Mouse (Mus musculus): ENCODE results near the gene Gm960. TPM values are rescaled to one million over a fixed set of nuclear protein-coding genes. Genes with fewer than 3 reads are reported as not detected.

Gene Gm960
- total RNA-seq, 2 experiments from 2014 or later: not detected

DNA sequence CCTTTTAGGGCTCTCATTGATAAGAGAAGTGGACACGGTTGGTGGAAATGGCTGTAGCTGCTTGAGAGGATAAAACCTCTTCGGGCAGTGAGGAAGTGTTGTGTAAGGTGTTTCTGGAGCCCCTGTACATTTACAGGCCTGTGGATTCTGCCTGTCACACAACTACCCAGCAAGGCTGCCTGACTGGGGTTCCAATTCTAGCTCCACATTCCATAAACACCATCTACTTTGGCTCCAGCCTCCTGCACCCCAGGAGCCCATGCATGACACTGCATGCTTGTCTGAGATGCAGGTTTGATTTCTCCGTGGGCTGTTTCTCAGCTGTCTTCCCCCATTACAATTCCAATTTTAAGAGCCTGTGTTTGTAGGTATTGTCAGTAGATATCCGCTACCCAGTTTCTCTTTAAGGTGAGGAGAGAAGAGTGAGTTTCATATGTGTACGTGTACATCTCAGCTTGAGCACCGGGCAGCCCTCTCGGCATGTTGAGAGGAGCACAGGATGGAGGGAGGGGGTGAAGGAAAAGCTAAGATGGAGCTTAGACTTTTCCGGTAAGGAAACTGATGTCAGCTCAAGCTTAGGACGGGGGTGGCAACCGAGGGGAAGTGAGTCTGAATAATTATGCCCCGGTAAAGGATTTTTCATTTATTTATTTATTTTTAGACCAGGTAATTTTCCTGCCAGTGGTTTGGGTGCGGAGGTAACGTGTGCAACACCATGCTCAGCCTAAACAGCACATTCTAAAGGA lies 14.5 kb upstream of the Gm960 start:
- no peak; the same call in 1 of the 2 replicates for ATAC-seq (replicated peaks; ENCODE audit: poor library complexity, severe bottlenecking)

DNA sequence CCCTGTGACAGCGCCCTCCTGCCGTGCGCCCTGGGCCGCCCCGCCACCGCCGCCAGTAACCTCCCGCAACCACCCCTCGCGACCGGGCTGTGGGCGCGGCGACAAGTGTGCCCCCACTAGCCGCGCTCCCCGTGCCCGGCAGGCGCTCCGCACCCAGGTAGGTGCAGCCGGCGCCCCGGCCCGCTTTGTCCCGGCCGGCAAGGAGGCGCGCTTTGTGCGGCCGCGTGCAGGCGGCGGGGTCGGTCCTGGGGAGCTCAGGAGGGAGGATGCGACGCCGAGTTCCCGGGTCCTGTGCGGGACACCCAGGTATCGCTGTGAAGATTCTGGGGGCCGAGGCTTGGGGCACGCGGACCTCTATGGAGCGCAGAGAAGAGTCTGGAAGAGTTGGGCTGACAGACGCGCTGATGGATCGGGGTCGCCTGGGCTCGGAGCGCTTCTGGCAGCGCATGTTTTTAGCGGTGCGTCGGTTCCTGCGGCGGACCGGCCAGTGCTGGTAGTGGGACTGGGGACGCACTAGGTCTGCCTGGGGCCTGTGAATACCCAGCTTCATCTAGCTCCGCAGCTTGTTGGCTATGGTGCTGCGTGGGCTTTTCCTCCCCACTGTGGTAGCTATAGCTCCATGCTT lies 13.8 kb upstream of the Gm960 start:
- ATAC-seq (replicated peaks; ENCODE audit: poor library complexity, severe bottlenecking): no peak; the same call in none of the 2 replicates

DNA sequence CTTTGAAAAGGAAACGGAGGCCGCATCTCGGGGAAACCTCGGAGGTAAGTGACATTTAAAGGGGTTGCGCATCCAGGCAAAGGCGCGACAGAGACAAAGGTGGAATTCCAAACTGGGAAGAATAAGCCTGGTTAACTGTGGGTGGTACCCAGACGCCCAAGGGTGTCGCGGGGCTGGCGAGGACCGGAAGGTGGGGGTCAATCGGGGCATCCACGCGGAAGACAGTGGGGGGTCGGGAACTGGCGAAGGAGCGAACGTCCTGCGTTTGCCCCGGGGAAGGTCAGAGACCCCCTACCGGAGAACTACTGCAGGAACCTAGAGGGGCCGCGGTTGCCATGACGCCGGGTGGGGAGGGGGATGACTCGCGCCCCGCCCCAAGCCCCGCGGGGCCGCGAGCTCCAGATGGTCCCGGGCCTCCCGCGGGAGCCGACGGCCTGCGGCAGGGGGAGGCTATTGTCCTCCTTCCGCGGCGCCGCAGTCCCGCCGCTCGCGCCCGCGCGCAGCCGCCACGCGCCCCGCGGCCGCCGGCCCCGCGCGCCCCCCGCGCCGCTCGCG lies 13.2 kb upstream of the Gm960 start:
- ATAC-seq (replicated peaks; ENCODE audit: poor library complexity, severe bottlenecking): no peak

- ATAC-seq (replicated peaks; ENCODE audit: poor library complexity, severe bottlenecking): no peak
These were observed 12.7 kb upstream of the Gm960 start, which contains the start of gene Sptbn2 for GRCm38 (mm10) chr19:4711098-4711600. TSS of gene Sptbn2 (plus strand) at chr19:4711167.

DNA sequence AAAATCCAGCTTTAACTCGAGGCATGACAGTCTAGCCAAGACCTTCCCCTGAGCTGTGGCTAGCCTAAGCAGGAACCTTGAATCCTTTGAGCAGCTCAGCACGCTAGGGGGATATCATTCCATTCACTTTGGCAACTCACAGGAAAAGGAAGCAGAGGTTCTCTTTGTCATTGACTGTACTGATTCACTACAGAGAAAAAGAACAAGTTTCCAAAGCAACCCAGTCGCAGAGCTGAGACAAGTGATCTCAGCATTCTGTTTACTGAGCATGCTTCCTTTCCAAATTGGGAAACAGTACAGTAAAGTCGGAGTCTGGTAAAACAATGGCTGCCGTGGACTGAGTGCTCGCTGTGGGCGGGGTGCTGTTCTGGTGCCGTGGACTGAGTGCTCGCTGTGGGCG lies 10.3 kb upstream of the Gm960 start:
- ATAC-seq (replicated peaks; ENCODE audit: poor library complexity, severe bottlenecking): no peak

- peak; percentile 86 for ATAC-seq (replicated peaks; ENCODE audit: poor library complexity, severe bottlenecking)
These were observed 2.8 kb upstream of the Gm960 start for GRCm38 (mm10) chr19:4701221-4701620.

DNA sequence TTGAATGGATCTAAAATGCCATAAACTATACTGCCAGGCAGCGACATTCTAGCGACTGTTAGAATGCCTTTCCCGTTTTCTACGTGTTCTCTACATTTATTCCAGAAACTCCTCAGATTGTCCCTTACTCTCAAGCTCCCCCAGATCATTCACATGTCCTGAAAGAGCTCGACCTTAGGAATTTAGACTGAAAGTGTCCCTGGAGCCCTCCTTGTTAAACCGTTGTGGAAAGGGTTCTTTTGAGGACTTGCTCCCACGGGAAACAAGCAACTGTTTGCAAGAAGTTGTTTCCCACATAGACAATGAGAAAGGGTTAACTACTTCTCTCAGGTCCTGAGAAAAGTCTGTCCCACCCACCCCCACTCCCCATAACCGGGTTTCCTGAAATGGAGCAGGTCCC lies 2.2 kb upstream of the Gm960 start:
- no peak for ATAC-seq (replicated peaks; ENCODE audit: poor library complexity, severe bottlenecking)

- ATAC-seq (replicated peaks; ENCODE audit: poor library complexity, severe bottlenecking): no peak
These were observed 1.4 kb upstream of the Gm960 start for GRCm38 (mm10) chr19:4699821-4700220.

GRCm38 (mm10) chr19:4698856-4699255 lies 388 bp upstream of the Gm960 start:
- no peak for ATAC-seq (replicated peaks; ENCODE audit: poor library complexity, severe bottlenecking)

DNA sequence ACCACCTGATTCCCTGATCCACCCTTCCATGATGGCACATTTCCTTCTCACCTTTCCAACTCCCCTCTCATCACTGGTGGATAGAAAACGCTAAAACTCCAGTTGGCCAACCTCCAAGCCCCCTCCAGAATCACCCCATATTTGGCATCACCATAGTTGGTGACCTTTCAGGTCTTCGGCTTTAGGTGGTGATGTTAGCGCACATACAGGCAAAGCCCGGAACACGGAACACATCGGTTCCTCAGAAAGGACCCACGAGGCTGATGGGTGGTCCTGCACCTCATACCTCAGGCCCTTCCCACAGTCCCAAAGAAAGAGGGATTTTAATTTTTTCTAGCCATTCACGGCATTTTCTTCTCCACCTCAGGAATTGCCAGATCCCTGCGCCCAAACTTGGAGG lies 747 bp downstream of the Gm960 start:
- no peak for ATAC-seq (replicated peaks; ENCODE audit: poor library complexity, severe bottlenecking)

DNA sequence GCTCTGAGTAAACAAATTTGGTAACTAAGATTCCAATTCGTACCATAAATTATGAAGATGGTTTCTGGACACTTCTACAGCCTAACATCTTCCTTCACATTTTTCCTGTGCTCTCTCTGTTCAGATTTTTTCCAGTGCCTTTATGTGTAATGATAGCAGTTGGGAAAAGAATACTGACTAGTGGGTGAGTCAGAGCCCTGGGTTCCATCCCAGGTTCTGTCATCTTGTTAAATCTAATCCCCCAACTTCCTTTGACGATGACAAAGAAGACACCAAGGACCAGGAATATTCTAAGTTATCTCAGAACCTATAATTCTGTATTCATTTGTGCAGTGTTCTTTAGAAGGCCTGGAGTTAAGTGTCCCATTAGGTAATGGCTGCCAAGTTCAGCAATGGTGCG lies 1.3 kb downstream of the Gm960 start:
- ATAC-seq (replicated peaks; ENCODE audit: poor library complexity, severe bottlenecking): no peak

DNA sequence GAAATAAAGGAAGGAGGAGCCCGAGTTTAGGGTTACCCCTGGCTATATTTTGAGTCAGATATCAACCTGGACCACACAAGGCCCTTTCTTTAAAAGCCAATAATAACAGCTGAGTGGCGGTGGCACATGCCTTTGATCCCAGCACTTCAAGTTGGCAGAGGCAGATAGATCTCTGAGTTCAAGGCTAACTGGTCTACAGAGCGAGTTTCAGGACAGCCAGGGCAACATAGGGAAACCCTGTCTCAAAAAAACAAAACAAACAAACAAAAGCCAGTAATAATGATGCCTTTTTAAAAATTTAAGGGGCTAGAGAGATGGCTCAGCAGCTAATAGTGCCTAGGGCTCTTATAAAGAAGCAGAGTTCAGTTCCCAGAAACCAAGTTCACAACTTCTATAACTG lies 4.1 kb downstream of the Gm960 start:
- ATAC-seq (replicated peaks; ENCODE audit: poor library complexity, severe bottlenecking): no peak

GRCm38 (mm10) chr19:4672401-4672800 lies 26.1 kb downstream of the Gm960 start:
- no peak for ATAC-seq (replicated peaks; ENCODE audit: poor library complexity, severe bottlenecking)

- ATAC-seq (replicated peaks; ENCODE audit: poor library complexity, severe bottlenecking): no peak
These were observed 27.7 kb downstream of the Gm960 start for GRCm38 (mm10) chr19:4670776-4671175.

DNA sequence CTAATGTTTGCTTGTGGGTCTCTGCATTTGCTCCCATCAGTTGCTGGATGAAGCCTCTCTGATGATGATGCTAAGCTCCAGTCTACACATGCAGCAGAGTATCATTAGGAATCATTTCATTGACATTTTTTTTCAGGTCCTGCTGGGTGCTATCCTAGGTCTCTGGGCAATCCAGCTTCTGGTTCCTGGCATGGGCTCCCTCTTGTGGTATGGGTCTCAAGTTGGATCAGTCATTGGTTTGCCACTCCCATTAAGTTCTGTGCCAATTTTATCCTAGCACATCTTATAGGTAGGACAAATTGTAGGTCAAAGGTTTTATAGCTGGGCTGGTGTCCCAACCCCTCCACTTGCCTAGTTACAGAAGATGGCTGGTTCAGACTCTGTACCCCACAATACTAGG lies 31.7 kb downstream of the Gm960 start:
- ATAC-seq (replicated peaks; ENCODE audit: poor library complexity, severe bottlenecking): no peak

- no peak for ATAC-seq (replicated peaks; ENCODE audit: poor library complexity, severe bottlenecking)
These were observed 40.3 kb downstream of the Gm960 start for GRCm38 (mm10) chr19:4658156-4658555.

DNA sequence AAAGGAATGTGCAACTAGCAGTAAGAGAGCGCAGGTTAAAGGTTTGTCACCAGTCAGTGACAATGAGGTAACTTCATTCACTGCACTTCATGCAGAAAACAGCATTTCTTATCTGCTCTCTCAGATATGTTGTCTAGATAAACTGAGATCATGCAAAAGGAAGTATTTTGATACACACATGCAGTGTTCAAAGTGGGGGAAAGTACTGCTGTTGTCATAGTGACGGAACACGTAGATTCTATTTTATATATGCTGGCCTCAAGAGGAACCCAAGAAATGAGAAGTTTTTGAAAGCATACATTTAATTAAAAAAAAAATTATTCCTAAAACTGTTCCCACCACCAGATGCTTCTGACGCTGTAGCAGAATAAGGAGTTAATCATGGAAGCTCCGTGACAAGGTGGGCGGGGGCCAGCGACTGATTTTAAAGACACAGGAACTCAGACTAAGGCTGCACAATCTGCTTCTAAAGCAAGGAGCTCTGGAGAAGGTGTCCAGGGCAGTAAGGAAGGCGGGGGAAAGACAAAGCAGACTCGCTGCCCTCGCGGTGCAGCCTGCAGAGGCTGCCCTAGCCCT lies 51.5 kb downstream of the Gm960 start:
- no peak for ATAC-seq (replicated peaks; ENCODE audit: poor library complexity, severe bottlenecking)

DNA sequence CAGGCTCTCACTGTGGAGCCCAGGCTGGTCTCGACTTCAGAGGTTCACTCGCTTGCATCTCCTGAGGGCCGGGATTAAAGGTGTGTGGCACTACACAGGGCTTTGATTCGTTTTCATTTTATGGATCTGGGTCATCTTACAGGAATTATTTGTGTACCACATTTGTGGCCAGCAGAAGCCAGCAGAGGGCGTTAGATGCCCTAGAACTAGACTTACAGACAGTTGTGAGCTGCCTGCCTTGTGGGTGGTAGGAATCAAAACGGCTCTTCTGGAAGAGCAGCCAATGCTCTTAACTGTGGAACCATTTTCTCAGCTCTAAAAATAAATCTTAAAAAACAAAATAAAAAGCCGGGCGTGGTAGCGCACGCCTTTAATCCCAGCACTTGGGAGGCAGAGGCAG lies 54.2 kb downstream of the Gm960 start:
- ATAC-seq (replicated peaks; ENCODE audit: poor library complexity, severe bottlenecking): no peak

- ATAC-seq (replicated peaks; ENCODE audit: poor library complexity, severe bottlenecking): no peak
These were observed 62.5 kb downstream of the Gm960 start for GRCm38 (mm10) chr19:4635986-4636385.

DNA sequence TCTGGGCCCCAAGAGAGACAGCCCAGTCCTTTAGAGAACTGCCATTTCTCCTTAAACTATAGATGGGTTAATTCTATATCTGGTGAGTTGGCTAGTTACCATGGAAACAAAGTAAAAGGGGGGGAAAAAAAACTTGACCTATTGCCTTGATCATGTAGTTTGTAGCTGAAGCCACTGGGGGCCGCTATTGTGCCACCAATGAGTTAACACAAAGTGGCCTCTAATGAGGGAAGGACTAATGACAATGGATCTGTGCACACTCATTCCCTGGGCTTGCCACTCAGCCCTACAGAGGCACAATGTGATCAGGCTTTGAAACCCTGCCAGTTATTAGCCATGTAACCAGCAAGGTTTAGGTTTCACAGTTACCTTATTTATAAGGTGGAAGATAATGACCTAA lies 69.6 kb downstream of the Gm960 start:
- ATAC-seq (replicated peaks; ENCODE audit: poor library complexity, severe bottlenecking): peak; percentile 52

GRCm38 (mm10) chr19:4625829-4626535 lies 72.5 kb downstream of the Gm960 start:
- ATAC-seq (replicated peaks; ENCODE audit: poor library complexity, severe bottlenecking): no peak
